ENCODE assay signal across 10 mouse cellular contexts in the genomic region with DNA sequence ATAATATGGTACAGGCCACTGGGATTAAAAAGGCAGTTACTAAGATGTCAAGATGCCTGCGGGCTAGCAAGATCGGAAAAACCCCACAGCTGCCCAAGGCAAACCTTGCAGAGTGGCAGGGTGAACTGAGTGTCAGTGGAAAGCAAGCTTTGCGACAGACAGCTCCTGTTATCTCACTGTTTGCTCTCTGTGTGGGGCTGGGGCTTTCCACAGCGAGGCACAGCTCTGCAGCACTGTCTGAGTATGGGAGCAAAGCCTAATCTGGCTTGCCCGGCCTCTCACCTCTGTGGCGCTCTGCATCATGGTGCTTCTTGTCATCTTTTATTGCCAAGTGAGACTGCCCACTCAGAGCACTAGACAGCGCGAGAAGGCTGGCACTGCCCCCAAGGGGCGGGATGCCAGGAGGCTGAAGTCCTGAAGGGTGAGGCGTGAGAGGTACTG. TPM values are rescaled to one million over a fixed set of nuclear protein-coding genes. Genes with fewer than 3 reads are reported as not detected.
DNase-seq lines count a peak whose midpoint lies in the region; ATAC-seq and TF ChIP-seq lines count a peak whose summit lies in the region.
"Had no signal": no experiment of that assay in that cellular context is flagged by ENCODE, and none has a peak within 500 bp of the region (broad histone marks: within the 10 kb centered on the region; RNA-seq: fewer than 3 reads in every experiment).

No protein-coding gene starts in this region.

- no peak overlapping the region for H3K4me2 ChIP-seq in liver, embryonic 11.5 days
- no peak overlapping the region for H3K4me2 ChIP-seq in midbrain, embryonic 13.5 days (replicated peaks)
- H3K4me2 ChIP-seq: embryonic facial prominence, embryonic 15.5 days had no signal

- no peaks in the 10 kb centered on the region for H3K9me3 ChIP-seq in liver, embryonic 11.5 days (ENCODE audit: control insufficient read depth, low read length)
- no peaks in the 10 kb centered on the region for H3K9me3 ChIP-seq in midbrain, embryonic 13.5 days
- H3K9me3 ChIP-seq: embryonic facial prominence, embryonic 15.5 days had no signal

- H3K9ac ChIP-seq in liver, embryonic 11.5 days (ENCODE audit: low read depth, low read length): no peak overlapping the region
- no peak overlapping the region for H3K9ac ChIP-seq in midbrain, embryonic 13.5 days (replicated peaks)
- H3K9ac ChIP-seq: embryonic facial prominence, embryonic 15.5 days had no signal

- DNase-seq in gastrocnemius, adult 2 months: peak; percentile 32
- DNase-seq in gastrocnemius, postnatal 25 days: no peak
- DNase-seq in liver, embryonic 11.5 days (ENCODE audit: low spot score): no peak
- DNase-seq in liver: no peak
- DNase-seq in brain, embryonic 14.5 days (ENCODE audit: low read depth): peak; percentile 79
- DNase-seq in T-cell, adult 2 months (ENCODE audit: low spot score): no peak
- DNase-seq in frontal cortex, postnatal 25 days (ENCODE audit: low spot score in 2 of 2): no peak
- DNase-seq: heart, postnatal 10 days had no signal

- no peak for TF ChIP-seq POLR2A in brain, embryonic 14.5 days (IDR thresholded peaks at IDR 0.05; ENCODE audit: borderline replicate concordance, extremely low read depth, insufficient read depth, insufficient read length, poor library complexity, severe bottlenecking)

- no peak for TF ChIP-seq CTCF in gastrocnemius, adult 2 months (IDR thresholded peaks at IDR 0.05)
- no peak for TF ChIP-seq CTCF in brain, embryonic 14.5 days (IDR thresholded peaks at IDR 0.05; ENCODE audit: borderline replicate concordance, extremely low read depth, insufficient read depth, insufficient read length)

- peaks cover 3% of the 10 kb centered on the region; the same call in 1 of the 2 replicates for H3K36me3 ChIP-seq in liver, embryonic 11.5 days (ENCODE audit: control insufficient read depth, insufficient read depth, low read length)
- H3K36me3 ChIP-seq in midbrain, embryonic 13.5 days: peaks cover 11% of the 10 kb centered on the region

- peaks cover 4% of the 10 kb centered on the region for H3K4me1 ChIP-seq in liver, embryonic 11.5 days (replicated peaks; ENCODE audit: control insufficient read depth, insufficient read depth, low read length)
- H3K4me1 ChIP-seq in midbrain, embryonic 13.5 days (replicated peaks): peaks cover 35% of the 10 kb centered on the region
- H3K4me1 ChIP-seq: embryonic facial prominence, embryonic 15.5 days had no signal

- ATAC-seq in liver, embryonic 11.5 days (replicated peaks; ENCODE audit: low FRiP score): peak; percentile 45; the same call in 1 of the 2 replicates
- peak; percentile 70 for ATAC-seq in midbrain, embryonic 13.5 days

- no peak overlapping the region for H3K4me3 ChIP-seq in gastrocnemius, adult 2 months
- no peak overlapping the region for H3K4me3 ChIP-seq in liver, embryonic 11.5 days (ENCODE audit: low read depth, low read length)
- no peak overlapping the region for H3K4me3 ChIP-seq in midbrain, embryonic 13.5 days (replicated peaks)
- H3K4me3 ChIP-seq: embryonic facial prominence, embryonic 15.5 days had no signal

- no peaks in the 10 kb centered on the region for H3K27me3 ChIP-seq in liver, embryonic 11.5 days (replicated peaks; ENCODE audit: control insufficient read depth, insufficient read depth, low read length)
- peaks cover 24% of the 10 kb centered on the region for H3K27me3 ChIP-seq in midbrain, embryonic 13.5 days
- H3K27me3 ChIP-seq: embryonic facial prominence, embryonic 15.5 days had no signal

- no peak overlapping the region for H3K27ac ChIP-seq in gastrocnemius, adult 2 months
- no peak overlapping the region for H3K27ac ChIP-seq in liver, embryonic 11.5 days (ENCODE audit: low read depth, low read length)
- H3K27ac ChIP-seq in midbrain, embryonic 13.5 days: no peak overlapping the region
- H3K27ac ChIP-seq: embryonic facial prominence, embryonic 15.5 days had no signal

- WGBS in liver, embryonic 11.5 days: 64% methylated on average over 10 of the region's 10 CpGs
- whole genome bisulfite sequencing in midbrain, embryonic 13.5 days: 66% methylated on average over 10 of the region's 10 CpGs

- intact Hi-C loops in gastrocnemius, adult 2 months (cut with DNase I): no loop called here

RNA-seq across cellular contexts. Expression of a gene that starts 42.8 kb away (rescaled TPM):
- 10 to 100 TPM; 20.0 to 22.9 TPM for total RNA-seq in gastrocnemius, adult 2 months (2021)
- 10 to 100 TPM; 13.2 to 15.8 TPM for total RNA-seq in gastrocnemius, postnatal 25 days (2021)
- polyA plus RNA-seq in liver, embryonic 11.5 days (2014; fragmentation: Nextera tagmentation; extraction: Ambion mirVana): 17.0 and 18.2 TPM in 2 replicates
- 115 and 127 TPM in 2 replicates for polyA plus RNA-seq in brain, embryonic 14.5 days (2012; rRNA removed)
- 39.2 and 45.9 TPM in 2 replicates for polyA plus RNA-seq in midbrain, embryonic 13.5 days (2015; fragmentation: Nextera tagmentation; extraction: Ambion mirVana)

Comparison
In these comparisons a context has a peak if more than half of its experiments do, and no peak if none do; other contexts are left out.
1. DNase-seq: peak in gastrocnemius, adult 2 months (single experiment) and brain, embryonic 14.5 days (single experiment); none in gastrocnemius, postnatal 25 days (single experiment), liver, embryonic 11.5 days (single experiment), liver (single experiment), T-cell, adult 2 months (single experiment) and frontal cortex, postnatal 25 days (0 of 2).